Mouse (Mus musculus) testis, adult 2 months (tissue): Measurements from ENCODE around the gene Apoc3. TPM values are rescaled to one million over a fixed set of nuclear protein-coding genes. Genes with fewer than 3 reads are reported as not detected.
A peak's percentile ranks its signal among the peaks of the same experiment; 100 is the strongest.

Source experiments
- H3K27ac ChIP-seq: fragments of 200-500 bp; 2 replicates; pipeline ENCODE4 v1.5.1; 2012; ENCODE audit warnings: low read depth, low read length; ENCODE audit not compliant: control insufficient read depth, insufficient read depth
- H3K27me3 ChIP-seq: fragments of 200-500 bp; 2 replicates; pipeline ENCODE4 v1.6.1; 2012; ENCODE audit warnings: mild to moderate bottlenecking, low read length, moderate library complexity; ENCODE audit not compliant: control insufficient read depth, insufficient read depth
- H3K36me3 ChIP-seq: fragments of 200-500 bp; 2 replicates; pipeline ENCODE4 v1.6.1; 2012; ENCODE audit warnings: mild to moderate bottlenecking, low read length; ENCODE audit not compliant: control insufficient read depth, insufficient read depth
- H3K4me1 ChIP-seq: fragments of 200-500 bp; 2 replicates; pipeline ENCODE4 v1.6.1; 2012; ENCODE audit warnings: low read length; ENCODE audit not compliant: control insufficient read depth, insufficient read depth
- H3K4me3 ChIP-seq: fragments of 200-500 bp; 2 replicates; pipeline ENCODE4 v1.5.1; 2012; ENCODE audit warnings: low read depth, mild to moderate bottlenecking, low read length, moderate library complexity, mixed read lengths; ENCODE audit not compliant: control insufficient read depth
- CTCF ChIP-seq: fragments of 200-500 bp; IDR thresholded peaks from 2 replicates; pipeline ENCODE4 v1.5.1; 2012; ENCODE audit warnings: low read depth, mild to moderate bottlenecking, inconsistent platforms, low read length, moderate library complexity; ENCODE audit not compliant: control insufficient read depth, insufficient read depth, insufficient replicate concordance
- POLR2A ChIP-seq: fragments of 200-500 bp; IDR thresholded peaks from 2 replicates; pipeline ENCODE4 v1.6.1; 2012; ENCODE audit warnings: low read depth, mild to moderate bottlenecking, inconsistent platforms, low read length, moderate library complexity; ENCODE audit not compliant: control insufficient read depth
- polyA plus RNA-seq: library from polyadenylated mRNA; depleted of rRNA; stranded (reverse); fragments of >200 nt; gene quantifications from 2 replicates; pipeline ENCODE4 v1.2.3, GENCODE M21; 2012

Apoc3 gene
- polyA plus RNA-seq, 1 experiment: not detected

GRCm38 (mm10) chr9:46207501-46207869 is 28.0 kb downstream of the Apoc3 start:
- Histone ChIP-seq H3K27ac (peak overlapping the region; percentile 5; the same call in 1 of the 2 replicates), H3K36me3 (no peaks in the 10 kb centered on the region; the same call in 1 of the 2 replicates)

DNA sequence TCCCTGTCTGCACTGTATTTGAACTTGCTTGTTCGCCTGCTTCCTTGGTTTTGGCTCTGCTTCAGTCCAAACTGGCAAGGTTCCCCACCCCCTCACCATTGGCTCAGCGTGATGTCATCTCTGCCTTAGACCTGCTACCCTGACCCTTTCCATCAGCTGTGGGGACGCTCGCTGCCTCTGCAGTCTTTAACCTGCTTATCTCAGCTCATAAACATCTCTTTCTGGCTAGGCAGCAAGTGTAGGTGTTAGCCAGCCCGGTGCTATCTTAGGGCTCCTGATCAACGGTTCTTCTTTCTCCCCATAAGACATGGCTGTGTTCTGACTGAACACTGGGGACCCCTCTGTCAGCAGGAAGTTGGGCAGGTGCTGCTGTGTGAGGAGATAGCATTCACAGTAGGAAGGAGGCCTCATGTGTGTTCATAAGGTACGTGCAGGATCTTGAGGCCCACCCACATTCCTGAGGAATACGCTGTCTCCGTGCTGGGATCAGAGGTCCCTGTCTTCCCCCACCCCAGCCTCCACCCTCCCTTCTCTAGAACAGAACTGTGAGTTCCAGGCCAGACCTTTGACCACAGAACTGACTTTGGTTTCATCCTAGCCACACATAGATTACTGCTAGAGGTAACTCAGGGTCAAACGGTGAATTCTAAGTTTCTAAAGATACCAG is 28.5 kb downstream of the Apoc3 start:
- H3K36me3 ChIP-seq: no peaks in the 10 kb centered on the region; the same call in 1 of the 2 replicates
- peaks cover 3% of the 10 kb centered on the region; the same call in 1 of the 2 replicates for H3K4me1 ChIP-seq
- H3K4me3 ChIP-seq: no peak overlapping the region
- no peaks in the 10 kb centered on the region for H3K27me3 ChIP-seq
- peak overlapping the region; percentile 10; the same call in 1 of the 2 replicates for H3K27ac ChIP-seq
- TF ChIP-seq CTCF (no peak), POLR2A (no peak)

More at GRCm38 (mm10) chr9:46207501-46207869, 28.0 kb downstream of the Apoc3 start:
- H3K4me3 ChIP-seq: no peak overlapping the region
- no peaks in the 10 kb centered on the region for H3K27me3 ChIP-seq
- TF ChIP-seq CTCF: no peak
- no peak for TF ChIP-seq POLR2A
- peaks cover 3% of the 10 kb centered on the region; the same call in 1 of the 2 replicates for H3K4me1 ChIP-seq

DNA sequence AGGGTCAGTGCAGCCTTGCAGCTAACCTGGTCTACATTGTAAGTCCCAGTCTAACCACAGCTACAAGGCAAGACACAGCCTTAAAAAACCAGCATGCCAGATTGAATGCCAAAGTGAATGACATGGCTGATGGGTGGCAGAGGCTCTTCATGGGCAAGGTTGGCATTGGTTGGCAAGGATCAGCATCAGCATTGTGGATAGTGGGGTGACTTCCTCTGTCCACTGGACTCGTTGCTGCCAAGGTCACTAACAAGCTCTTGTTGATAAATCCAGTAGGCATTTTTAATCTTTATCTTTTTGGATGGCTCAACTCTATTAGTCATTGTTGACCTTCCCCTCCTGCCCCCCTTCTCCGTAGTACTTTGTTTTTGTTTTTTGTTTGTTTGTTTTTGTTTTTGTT is 35.8 kb downstream of the Apoc3 start:
- TF ChIP-seq POLR2A (no peak), CTCF (no peak)
- H3K27ac ChIP-seq: peak overlapping the region; percentile 34
- H3K4me3 ChIP-seq: no peak overlapping the region
- peaks cover 4% of the 10 kb centered on the region for H3K36me3 ChIP-seq
- no peaks in the 10 kb centered on the region; the same call in 1 of the 2 replicates for H3K4me1 ChIP-seq
- no peaks in the 10 kb centered on the region for H3K27me3 ChIP-seq

DNA sequence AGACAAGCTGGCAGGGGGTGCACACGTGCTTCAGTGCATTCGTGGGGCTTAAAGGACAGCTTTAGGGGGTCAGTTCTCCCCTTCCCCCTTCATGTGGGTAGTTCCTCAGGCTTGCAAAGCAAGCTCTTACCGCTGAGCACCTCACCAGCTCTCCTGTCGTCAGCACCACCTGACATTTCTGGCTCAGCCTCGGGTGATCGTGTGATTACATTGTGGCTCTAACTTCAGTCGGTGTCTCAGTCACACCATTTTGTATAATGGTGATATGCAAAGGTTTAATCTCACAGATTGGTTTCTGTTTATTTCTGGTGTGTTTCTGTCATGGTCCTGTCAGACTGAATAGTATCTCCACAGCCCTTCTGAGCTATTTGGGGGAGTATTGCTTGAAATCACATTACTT is 36.5 kb downstream of the Apoc3 start:
- H3K27ac ChIP-seq: no peak overlapping the region

GRCm38 (mm10) chr9:46198461-46198860 is 37.0 kb downstream of the Apoc3 start:
- no peak overlapping the region for H3K4me3 ChIP-seq
- H3K4me1 ChIP-seq: no peaks in the 10 kb centered on the region; the same call in 1 of the 2 replicates
- peaks cover 4% of the 10 kb centered on the region for H3K36me3 ChIP-seq
- H3K27me3 ChIP-seq: no peaks in the 10 kb centered on the region
- TF ChIP-seq POLR2A: no peak
- no peak for TF ChIP-seq CTCF
- H3K27ac ChIP-seq: no peak overlapping the region

More for the DNA sequence above, 36.5 kb downstream of the Apoc3 start:
- Histone ChIP-seq H3K4me3 (no peak overlapping the region), H3K36me3 (peaks cover 4% of the 10 kb centered on the region), H3K27me3 (no peaks in the 10 kb centered on the region), H3K4me1 (no peaks in the 10 kb centered on the region; the same call in 1 of the 2 replicates)
- no peak for TF ChIP-seq CTCF
- TF ChIP-seq POLR2A: no peak

DNA sequence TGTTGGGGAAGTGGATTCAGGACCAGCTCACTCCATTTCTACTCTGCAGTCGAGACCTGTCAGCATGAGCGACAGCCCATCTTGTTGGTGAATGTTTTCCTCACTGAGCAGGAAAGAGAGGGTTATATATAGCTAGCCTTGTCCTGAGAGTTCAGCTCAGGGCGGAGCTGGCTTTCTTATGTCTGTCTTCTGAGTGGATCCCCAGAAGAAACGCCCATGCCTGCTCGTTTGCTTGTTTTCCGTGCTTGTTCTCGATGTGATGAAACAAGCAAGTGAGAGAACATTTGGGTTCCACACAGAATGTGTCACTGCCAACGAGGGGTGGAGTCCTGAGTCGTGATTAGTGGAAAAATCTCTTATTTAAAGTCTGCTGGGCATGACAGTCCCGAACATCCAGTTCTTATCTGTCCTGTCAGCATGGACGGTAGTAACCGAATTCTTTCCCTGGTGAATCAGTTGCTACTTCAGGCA is 38.7 kb downstream of the Apoc3 start:
- Histone ChIP-seq H3K4me3 (no peak overlapping the region), H3K27me3 (no peaks in the 10 kb centered on the region), H3K36me3 (peaks cover 4% of the 10 kb centered on the region), H3K27ac (0 out of 2 replicates have a peak overlapping the region, but pooled peaks have one; percentile 24), H3K4me1 (no peaks in the 10 kb centered on the region; the same call in 1 of the 2 replicates)
- TF ChIP-seq CTCF (no peak), POLR2A (no peak)

- TF ChIP-seq CTCF (no peak), POLR2A (no peak)
- Histone ChIP-seq H3K4me3 (no peak overlapping the region), H3K36me3 (peaks cover 4% of the 10 kb centered on the region), H3K27me3 (no peaks in the 10 kb centered on the region), H3K4me1 (no peaks in the 10 kb centered on the region; the same call in 1 of the 2 replicates), H3K27ac (no peak overlapping the region)
These were observed 40.6 kb downstream of the Apoc3 start for GRCm38 (mm10) chr9:46194809-46195208.
